Mouse (Mus musculus) induced T-regulatory cell, adult 2 months (primary cell): ENCODE measurements around the gene Aspdh.
A peak's percentile ranks its signal among the peaks of the same experiment; 100 is the strongest.

Source experiments
- DNase-seq: peaks from one replicate; pipeline ENCODE4 v3.0.0-alpha.2; 2012; ENCODE audit warnings: low read depth

Aspdh gene

DNA sequence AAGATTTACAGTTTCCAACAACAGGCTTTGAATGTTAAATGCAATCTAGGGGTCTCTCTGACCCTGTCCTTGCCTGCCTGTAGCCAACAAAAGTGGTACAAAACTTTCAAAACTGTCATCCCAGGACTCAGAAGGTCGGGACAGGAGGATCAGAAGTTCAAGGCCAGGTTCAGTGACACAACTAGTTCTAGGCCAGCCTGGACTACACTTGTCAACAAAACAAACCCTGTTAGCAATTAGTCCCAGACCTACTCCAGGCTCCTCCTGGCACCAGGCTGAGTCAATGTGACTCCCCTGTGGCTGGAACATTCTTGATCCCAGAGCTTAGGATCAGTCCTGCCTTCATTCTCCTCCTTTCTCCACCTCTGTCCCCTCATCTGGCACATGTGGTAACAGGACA lies 33.7 kb downstream of the Aspdh start:
- DNase-seq, result no peak

DNA sequence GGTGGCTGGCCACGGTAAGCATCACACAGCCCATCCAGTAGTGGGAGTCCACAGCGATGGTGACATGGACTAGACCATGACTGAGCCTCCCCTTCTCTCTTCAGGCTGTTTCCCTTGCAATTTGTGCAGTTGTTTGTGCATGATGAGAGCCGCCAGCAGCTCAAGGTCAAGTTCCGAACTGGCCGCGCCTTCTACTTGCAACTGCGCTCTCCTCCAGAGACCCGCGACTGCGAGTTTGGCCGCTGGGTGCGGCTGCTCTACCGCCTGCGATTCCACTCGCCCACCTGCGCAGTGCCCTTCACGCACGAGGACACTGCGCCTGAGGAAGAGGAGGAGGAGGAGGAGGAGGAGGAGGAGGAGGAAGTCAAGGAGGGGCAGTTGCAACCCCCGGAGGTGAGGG lies 34.9 kb downstream of the Aspdh start:
- no peak for DNase-seq

DNA sequence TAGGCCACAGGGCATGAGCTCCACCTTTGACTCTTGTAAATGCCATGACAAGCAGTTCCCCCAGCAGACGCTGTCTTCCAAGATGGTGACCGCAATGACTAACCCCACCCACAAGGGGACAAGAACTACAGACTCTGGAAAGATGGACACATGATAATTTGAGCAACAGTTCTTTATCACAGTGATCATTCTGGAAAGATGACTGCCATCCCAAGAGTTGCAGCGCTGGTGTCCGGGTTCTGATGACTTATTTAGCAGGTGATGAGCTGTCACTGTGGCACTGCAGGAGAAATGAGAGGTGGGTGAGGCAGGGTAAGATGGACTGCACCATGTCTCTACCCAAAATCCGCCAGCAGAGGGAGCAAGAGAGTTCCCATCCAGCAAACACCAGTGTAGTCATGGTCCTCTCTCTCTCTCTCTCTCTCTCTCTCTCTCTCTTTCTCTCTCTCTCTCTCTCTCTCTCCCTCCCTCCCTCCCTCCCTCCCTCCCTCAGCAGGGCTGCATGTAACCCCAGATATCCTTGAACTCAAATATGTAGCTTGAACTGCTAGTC lies 36.4 kb downstream of the Aspdh start:
- peak; percentile 89 for DNase-seq

DNA sequence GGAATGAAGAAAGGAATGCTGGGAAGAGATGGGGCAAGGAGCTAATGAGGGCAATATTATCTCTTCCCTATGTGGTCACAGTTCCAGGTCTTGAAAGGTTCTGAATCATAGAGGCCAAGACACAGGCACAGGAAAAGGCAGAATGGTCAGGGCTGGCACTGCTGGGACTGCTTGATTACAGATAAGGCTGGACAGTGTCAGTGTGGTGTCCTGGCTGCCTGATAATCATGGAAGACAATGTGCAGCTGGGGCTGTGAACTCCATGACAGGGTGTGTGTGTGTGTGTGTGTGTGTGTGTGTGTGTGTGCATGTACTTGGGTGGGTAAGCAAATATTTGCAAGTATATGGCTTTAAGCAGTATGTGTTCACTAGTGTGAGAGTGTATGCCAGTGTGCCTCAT lies 42.3 kb downstream of the Aspdh start:
- DNase-seq, result no peak
